Mouse (Mus musculus): Measurements from ENCODE around the gene Asic5. TPM values are rescaled to one million over a fixed set of nuclear protein-coding genes. Genes with fewer than 3 reads are reported as not detected.

The Asic5 gene
- polyA plus RNA-seq, 1 experiment from 2014 or later, result not detected

Other genes with a start within 250 kb of the Asic5 start
- 19.6 and 20.9 TPM in 2 replicates for gene Ctso, start 49.7 kb upstream of the Asic5 start, polyA plus RNA-seq (2014; fragmentation: Nextera tagmentation; extraction: Ambion mirVana)
- gene Tdo2, start 6.1 kb upstream of the Asic5 start, polyA plus RNA-seq (2014; fragmentation: Nextera tagmentation; extraction: Ambion mirVana), result 1.0 TPM in 2 replicates
- gene Gucy1b1, start 92.4 kb downstream of the Asic5 start, polyA plus RNA-seq (2014; fragmentation: Nextera tagmentation; extraction: Ambion mirVana), result 64.6 and 69.3 TPM in 2 replicates
- 80.3 and 84.0 TPM in 2 replicates for gene Gucy1a1, start 163.5 kb downstream of the Asic5 start, polyA plus RNA-seq (2014; fragmentation: Nextera tagmentation; extraction: Ambion mirVana)